ENCODE assay signal across 15 mouse cellular contexts in the genomic region with DNA sequence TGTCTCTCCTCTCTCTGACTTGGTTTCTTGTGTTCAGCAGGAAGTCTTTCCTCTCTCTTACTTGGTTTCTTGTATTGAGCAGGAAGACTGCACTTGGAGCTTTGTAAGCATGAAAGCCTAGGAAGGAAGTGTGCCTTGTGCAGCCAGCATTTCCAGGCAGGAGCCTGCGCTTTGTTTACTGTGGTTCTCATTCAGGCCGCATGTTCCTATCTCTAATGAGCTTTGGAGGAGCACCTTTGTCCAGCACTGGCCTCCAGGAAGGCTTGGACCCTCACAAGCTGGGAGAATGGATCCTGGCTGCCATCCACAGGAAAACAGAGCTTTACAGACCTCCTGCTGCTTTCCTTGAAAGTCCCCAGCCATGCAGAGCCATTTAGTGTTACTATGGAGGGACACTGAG. TPM values are rescaled to one million over a fixed set of nuclear protein-coding genes. Genes with fewer than 3 reads are reported as not detected.
DNase-seq lines count a peak whose midpoint lies in the region; ATAC-seq lines count a peak whose summit lies in the region.
"Had no signal": no experiment of that assay in that cellular context is flagged by ENCODE, and none has a peak within 500 bp of the region (broad histone marks: within the 10 kb centered on the region; RNA-seq: fewer than 3 reads in every experiment).

No protein-coding gene starts in this region.

- no peak for ATAC-seq in heart, embryonic 11.5 days (replicated peaks; ENCODE audit: insufficient number of reproducible peaks, low FRiP score, low TSS enrichment)
- peak; percentile 55; the same call in 1 of the 2 replicates for ATAC-seq in hindbrain, embryonic 15.5 days (ENCODE audit: low FRiP score, low read depth)
- ATAC-seq: forebrain, embryonic 16.5 days had no signal

- H3K36me3 ChIP-seq in heart, embryonic 11.5 days (ENCODE audit: control insufficient read depth, insufficient read depth, low read length): no peaks in the 10 kb centered on the region
- no peaks in the 10 kb centered on the region for H3K36me3 ChIP-seq in hindbrain, embryonic 15.5 days

- intact Hi-C loops in left cerebral cortex, postnatal 10 days (cut with DNase I): no loop called here
- intact Hi-C loops in left cerebral cortex, postnatal 25 days (cut with DNase I): no loop called here
- intact Hi-C loops in gastrocnemius, postnatal 36 days (cut with DNase I): no loop called here

- no peaks in the 10 kb centered on the region for H3K4me1 ChIP-seq in heart, embryonic 11.5 days (ENCODE audit: control insufficient read depth, insufficient read depth, low read length)
- H3K4me1 ChIP-seq in brown adipose tissue, adult 24 weeks (ENCODE audit: control insufficient read depth, insufficient read depth, insufficient read length, low read length): peaks cover 14% of the 10 kb centered on the region
- peaks cover 7% of the 10 kb centered on the region for H3K4me1 ChIP-seq in hindbrain, embryonic 15.5 days (replicated peaks)

- H3K4me2 ChIP-seq in heart, embryonic 11.5 days: no peak overlapping the region
- no peak overlapping the region for H3K4me2 ChIP-seq in hindbrain, embryonic 15.5 days
- H3K4me2 ChIP-seq: liver, embryonic 11.5 days had no signal

- H3K9me3 ChIP-seq in heart, embryonic 11.5 days (replicated peaks; ENCODE audit: control insufficient read depth, low read length): no peaks in the 10 kb centered on the region
- no peaks in the 10 kb centered on the region for H3K9me3 ChIP-seq in hindbrain, embryonic 15.5 days

- H3K9ac ChIP-seq in heart, embryonic 11.5 days (ENCODE audit: low read depth, low read length): no peak overlapping the region
- no peak overlapping the region for H3K9ac ChIP-seq in hindbrain, embryonic 15.5 days

- no peak overlapping the region for H3K4me3 ChIP-seq in heart, embryonic 11.5 days (ENCODE audit: low read depth, low read length)
- no peak overlapping the region for H3K4me3 ChIP-seq in brown adipose tissue, adult 24 weeks (ENCODE audit: insufficient read depth, low read depth, low read length)
- H3K4me3 ChIP-seq in hindbrain, embryonic 15.5 days: no peak overlapping the region
- H3K4me3 ChIP-seq: myocyte had no signal

- H3K27ac ChIP-seq in heart, embryonic 11.5 days (ENCODE audit: low read depth, low read length): no peak overlapping the region
- peak overlapping the region; percentile 78 for H3K27ac ChIP-seq in brown adipose tissue, adult 24 weeks (replicated peaks; ENCODE audit: low read depth, low read length)
- H3K27ac ChIP-seq in hindbrain, embryonic 15.5 days (replicated peaks): peak overlapping the region; percentile 34; the same call in 1 of the 2 replicates

- WGBS in heart, embryonic 11.5 days (ENCODE audit: insufficient replicate concordance): 68% methylated on average over 2 of the region's 2 CpGs
- 50% methylated on average over 2 of the region's 2 CpGs for WGBS in hindbrain, embryonic 15.5 days

- H3K27me3 ChIP-seq in heart, embryonic 11.5 days (ENCODE audit: control insufficient read depth, insufficient read depth, low read length): no peaks in the 10 kb centered on the region
- H3K27me3 ChIP-seq in hindbrain, embryonic 15.5 days: no peaks in the 10 kb centered on the region

- peak; percentile 10 to 44 for DNase-seq in heart, adult 18-20 months
- DNase-seq in left cerebral cortex, postnatal 10 days (ENCODE audit: extremely low spot score in 1 of 2, low spot score in 2 of 2): peak; percentile 25 to 45
- DNase-seq in left cerebral cortex, postnatal 25 days (ENCODE audit: low spot score in 2 of 2): no peak
- DNase-seq in right cerebral cortex, postnatal 4 days: no peak
- DNase-seq in gastrocnemius, postnatal 36 days: no peak
- DNase-seq: adrenal gland, postnatal 10 days; cerebellum, adult 11 months; thymus, postnatal 4 days had no signal

RNA-seq across cellular contexts. Expression of gene Fat4, which starts 32.2 kb away (rescaled TPM):
- total RNA-seq in heart, adult 18-20 months (2021): 1 to 10 TPM; 3.9 to 4.0 TPM
- polyA plus RNA-seq in heart, embryonic 11.5 days (2014; fragmentation: Nextera tagmentation; extraction: Ambion mirVana): 4.7 and 5.3 TPM in 2 replicates
- 10 to 100 TPM; 32.1 to 40.8 TPM for total RNA-seq in left cerebral cortex, postnatal 10 days (2021)
- total RNA-seq in left cerebral cortex, postnatal 25 days (2021): 10 to 100 TPM; 12.8 to 13.3 TPM
- polyA plus RNA-seq in brown adipose tissue, adult 24 weeks (2012; ENCODE audit: insufficient read depth, insufficient read length, missing spikeins): 0.91 and 1.3 TPM in 2 replicates
- 9.0 and 9.2 TPM in 2 replicates for polyA plus RNA-seq in hindbrain, embryonic 15.5 days (2015; fragmentation: Nextera tagmentation; extraction: Ambion mirVana)
- total RNA-seq in gastrocnemius, postnatal 36 days (2021): 1 to 10 TPM; 2.4 to 2.9 TPM
- total RNA-seq: megakaryocyte progenitor cell, adult 5-6 weeks had no signal

Comparison
In these comparisons a context has a peak if more than half of its experiments do, and no peak if none do; other contexts are left out.
1. DNase-seq: peak in heart, adult 18-20 months (2 of 2) and left cerebral cortex, postnatal 10 days (2 of 2); none in left cerebral cortex, postnatal 25 days (0 of 2), right cerebral cortex, postnatal 4 days (single experiment) and gastrocnemius, postnatal 36 days (0 of 2).